Mouse (Mus musculus) midbrain, postnatal 0 days (tissue): ENCODE data around the gene Nr1h2. TPM values are rescaled to one million over a fixed set of nuclear protein-coding genes. Genes with fewer than 3 reads are reported as not detected.

ENCODE experiments used
- ATAC-seq: fragments of 200-750 bp; cut with Nextera tagmentation; 2 replicates; pipeline ENCODE4 v1.8.0; 2017; ENCODE audit warnings: moderate number of reproducible peaks, mild to moderate bottlenecking, moderate TSS enrichment, moderate library complexity; ENCODE audit not compliant: low FRiP score
- DNase-seq: peaks from one replicate; pipeline ENCODE4 v3.0.0-alpha.2; 2015; ENCODE audit warnings: low spot score
- H3K27ac ChIP-seq: fragments of 300-500 bp; sonication (generic); 2 replicates; pipeline ENCODE4 v1.5.1; 2014; ENCODE audit warnings: low read depth, mild to moderate bottlenecking, low read length, mixed read lengths
- H3K27me3 ChIP-seq: fragments of 300-500 bp; sonication (generic); 2 replicates; pipeline ENCODE4 v1.6.1; 2014; ENCODE audit warnings: low read length, control low read depth, mixed read lengths; ENCODE audit not compliant: insufficient read depth
- H3K36me3 ChIP-seq: fragments of 300-500 bp; sonication (generic); 2 replicates; pipeline ENCODE4 v1.6.1; 2014; ENCODE audit warnings: low read length, control low read depth, mixed read lengths; ENCODE audit not compliant: insufficient read depth
- H3K4me1 ChIP-seq: fragments of 300-500 bp; sonication (generic); 2 replicates; pipeline ENCODE4 v1.6.1; 2014; ENCODE audit warnings: mild to moderate bottlenecking, control low read depth, antibody characterized with exemption, low read length, mixed read lengths; ENCODE audit not compliant: insufficient read depth
- H3K4me2 ChIP-seq: fragments of 300-500 bp; sonication (generic); 2 replicates; pipeline ENCODE4 v1.6.1; 2014; ENCODE audit warnings: low read depth, mild to moderate bottlenecking, low read length, mixed read lengths; ENCODE audit not compliant: poor library complexity, severe bottlenecking
- H3K4me3 ChIP-seq: fragments of 300-500 bp; sonication (generic); 2 replicates; pipeline ENCODE4 v1.5.1; 2014; ENCODE audit warnings: low read depth, mild to moderate bottlenecking, low read length, moderate library complexity
- H3K9ac ChIP-seq: fragments of 300-500 bp; sonication (generic); replicated peaks from 2 replicates; pipeline ENCODE4 v1.6.1; 2014; ENCODE audit warnings: mild to moderate bottlenecking, low read length, moderate library complexity, mixed read lengths; ENCODE audit not compliant: poor library complexity, severe bottlenecking
- H3K9me3 ChIP-seq: fragments of 300-500 bp; sonication (generic); 2 replicates; pipeline ENCODE4 v1.6.1; 2016; ENCODE audit warnings: low read length, control low read depth
- CTCF ChIP-seq: IDR thresholded peaks from 2 replicates; pipeline ENCODE4 v1.5.1; 2016; ENCODE audit warnings: antibody characterized with exemption, mild to moderate bottlenecking
- WGBS: fragments of 180-500 bp; shearing (Covaris S2); extraction: QIAGEN DNeasy Blood & Tissue Kit; methylation state at CpG from one replicate; pipeline ENCODE4 v1.1.7; 2014; 5-methylcytosine and 5-hydroxymethylcytosine counted together
- polyA plus RNA-seq: library from polyadenylated mRNA; unstranded; fragments of >200 nt; fragmentation: Nextera tagmentation; extraction: Ambion mirVana; gene quantifications from 2 replicates; pipeline ENCODE4 v1.2.1, GENCODE M21; 2015
- total RNA-seq: library from RNA; depleted of rRNA; stranded (reverse); fragments of >200 nt; gene quantifications from 2 replicates; pipeline ENCODE4 v1.2.3, GENCODE M21; 2014

Gene Nr1h2
- total and polyA plus RNA-seq, 2 experiments from 2014 or later = 41.2 to 46.8 TPM

DNA sequence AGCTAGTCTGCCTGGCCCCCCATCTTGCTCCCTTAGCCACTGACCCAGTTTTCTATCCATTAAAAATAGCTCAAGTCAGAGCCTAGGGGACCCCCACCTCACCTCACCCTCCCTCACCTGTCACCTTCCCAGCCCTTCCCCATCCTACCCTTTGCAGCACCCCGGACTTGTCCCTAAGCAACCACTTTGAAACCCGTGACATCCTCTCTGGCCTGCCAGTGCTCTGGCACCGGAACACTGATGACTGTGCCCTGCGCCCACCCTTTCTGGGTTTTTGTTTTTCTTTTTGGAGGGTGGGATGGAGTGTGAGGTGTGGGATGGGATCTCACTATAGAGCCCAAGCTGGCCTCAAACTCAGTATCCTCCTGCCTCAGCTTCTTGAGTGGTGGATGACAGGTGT lies 43.9 kb upstream of the Nr1h2 start:
- Histone ChIP-seq H3K36me3 (peaks cover 10% of the 10 kb centered on the region), H3K4me2 (no peak overlapping the region), H3K27ac (no peak overlapping the region), H3K4me3 (no peak overlapping the region), H3K4me1 (peaks cover 11% of the 10 kb centered on the region), H3K9ac (no peak overlapping the region), H3K9me3 (no peaks in the 10 kb centered on the region), H3K27me3 (peaks cover 6% of the 10 kb centered on the region; the same call in 1 of the 2 replicates)
- DNase-seq (no peak), ATAC-seq (no peak)
- TF ChIP-seq CTCF = no peak
- WGBS = 84% methylated on average over 4 of the region's 4 CpGs

- peaks cover 10% of the 10 kb centered on the region for H3K36me3 ChIP-seq
- no peak for ATAC-seq
- no peak for DNase-seq
- 67% methylated on average over 5 of the region's 5 CpGs for WGBS
- peaks cover under 1% of the 10 kb centered on the region; the same call in 1 of the 2 replicates for H3K27me3 ChIP-seq
- peaks cover 16% of the 10 kb centered on the region for H3K4me1 ChIP-seq
- no peak overlapping the region for H3K27ac ChIP-seq
- no peaks in the 10 kb centered on the region for H3K9me3 ChIP-seq
- no peak overlapping the region for H3K9ac ChIP-seq
- TF ChIP-seq CTCF = no peak
- H3K4me2 ChIP-seq = no peak overlapping the region
- no peak overlapping the region for H3K4me3 ChIP-seq
These were observed 43.3 kb upstream of the Nr1h2 start for GRCm38 (mm10) chr7:44596996-44597538.

DNA sequence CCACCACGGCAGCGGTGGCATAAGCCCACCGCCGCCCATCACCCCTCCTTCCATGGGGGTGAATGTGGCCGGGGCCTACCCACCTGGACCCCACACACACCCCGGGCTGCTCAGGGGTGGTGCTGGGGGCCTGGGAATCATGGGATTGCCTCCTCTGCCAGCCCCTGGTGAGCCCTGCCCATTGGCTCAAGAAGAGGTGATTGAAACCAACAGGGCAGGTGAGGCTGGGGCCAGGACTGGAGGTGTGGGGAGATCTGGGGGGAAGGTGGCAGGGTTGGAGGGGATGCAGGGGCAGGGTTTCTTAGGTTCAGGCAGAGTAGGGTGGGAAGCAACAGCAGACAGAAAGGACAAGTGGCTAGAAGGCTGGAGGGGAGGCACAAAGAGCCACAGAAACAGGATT lies 42.3 kb upstream of the Nr1h2 start:
- Histone ChIP-seq H3K4me3 (no peak overlapping the region), H3K27me3 (no peaks in the 10 kb centered on the region), H3K4me2 (no peak overlapping the region), H3K36me3 (peaks cover 10% of the 10 kb centered on the region), H3K9ac (no peak overlapping the region), H3K9me3 (no peaks in the 10 kb centered on the region), H3K4me1 (peaks cover 18% of the 10 kb centered on the region), H3K27ac (no peak overlapping the region)
- DNase-seq (no peak), ATAC-seq (no peak)
- 92% methylated on average over 5 of the region's 6 CpGs for WGBS
- TF ChIP-seq CTCF = no peak

DNA sequence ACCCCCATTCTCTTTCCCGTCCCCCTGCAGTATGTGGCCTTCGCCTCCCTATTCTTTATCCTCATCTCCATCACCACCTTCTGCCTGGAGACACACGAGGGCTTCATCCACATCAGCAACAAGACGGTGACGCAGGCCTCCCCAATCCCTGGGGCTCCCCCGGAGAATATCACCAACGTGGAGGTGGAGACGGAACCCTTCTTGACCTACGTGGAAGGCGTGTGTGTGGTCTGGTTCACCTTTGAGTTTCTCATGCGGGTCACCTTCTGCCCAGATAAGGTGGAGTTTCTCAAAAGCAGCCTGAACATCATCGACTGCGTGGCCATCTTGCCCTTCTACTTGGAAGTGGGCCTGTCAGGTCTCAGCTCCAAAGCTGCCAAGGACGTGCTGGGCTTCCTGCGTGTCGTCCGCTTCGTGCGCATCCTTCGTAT lies 41.4 kb upstream of the Nr1h2 start:
- no peak for ATAC-seq
- peaks cover 18% of the 10 kb centered on the region for H3K4me1 ChIP-seq
- peaks cover 10% of the 10 kb centered on the region for H3K36me3 ChIP-seq
- no peak for DNase-seq
- H3K27ac ChIP-seq = no peak overlapping the region
- no peaks in the 10 kb centered on the region for H3K27me3 ChIP-seq
- no peak overlapping the region for H3K9ac ChIP-seq
- no peak overlapping the region for H3K4me3 ChIP-seq
- WGBS = 93% methylated on average over 20 of the region's 20 CpGs
- H3K9me3 ChIP-seq = no peaks in the 10 kb centered on the region
- no peak overlapping the region for H3K4me2 ChIP-seq
- TF ChIP-seq CTCF = no peak

GRCm38 (mm10) chr7:44594291-44594690 lies 40.5 kb upstream of the Nr1h2 start:
- peak overlapping the region; percentile 91 for H3K4me2 ChIP-seq
- peak overlapping the region; percentile 70 for H3K4me3 ChIP-seq
- TF ChIP-seq CTCF = no peak
- WGBS = 44% methylated on average over 6 of the region's 6 CpGs
- DNase-seq (peak; percentile 73), ATAC-seq (no peak)
- peaks cover 10% of the 10 kb centered on the region for H3K36me3 ChIP-seq
- H3K27ac ChIP-seq = peak overlapping the region; percentile 78
- no peaks in the 10 kb centered on the region for H3K9me3 ChIP-seq
- H3K27me3 ChIP-seq = no peaks in the 10 kb centered on the region
- H3K9ac ChIP-seq = peak overlapping the region; percentile 58
- H3K4me1 ChIP-seq = peaks cover 18% of the 10 kb centered on the region

- ATAC-seq (peak; percentile 65), DNase-seq (peak; percentile 97)
- no peaks in the 10 kb centered on the region for H3K9me3 ChIP-seq
- WGBS = 0% methylated on average over 22 of the region's 22 CpGs
- peak overlapping the region; percentile 70 for H3K4me3 ChIP-seq
- TF ChIP-seq CTCF = peak; percentile 49
- no peaks in the 10 kb centered on the region for H3K27me3 ChIP-seq
- peaks cover 18% of the 10 kb centered on the region for H3K4me1 ChIP-seq
- H3K36me3 ChIP-seq = peaks cover 10% of the 10 kb centered on the region
- H3K27ac ChIP-seq = peak overlapping the region; percentile 78
- peak overlapping the region; percentile 58 for H3K9ac ChIP-seq
- peak overlapping the region; percentile 91 for H3K4me2 ChIP-seq
These were observed 40.0 kb upstream of the Nr1h2 start for GRCm38 (mm10) chr7:44593775-44594174.
